Mouse (Mus musculus): Measurements from ENCODE around the gene Fhl2. TPM values are rescaled to one million over a fixed set of nuclear protein-coding genes. Genes with fewer than 3 reads are reported as not detected.

Gene Fhl2
- polyA plus RNA-seq, 1 experiment from 2014 or later = 26.0 TPM

GRCm38 (mm10) chr1:43090418-43090817 lies 106.4 kb downstream of the Fhl2 start:
- Histone ChIP-seq H3K9me3 (no peaks in the 10 kb centered on the region), H3K4me1 (replicated peaks) (peaks cover 27% of the 10 kb centered on the region), H3K4me2 (no peak overlapping the region), H3K36me3 (no peaks in the 10 kb centered on the region), H3K27ac (replicated peaks) (no peak overlapping the region), H3K9ac (no peak overlapping the region), H3K4me3 (no peak overlapping the region), H3K27me3 (no peaks in the 10 kb centered on the region)
- ATAC-seq (ENCODE audit: low FRiP score, low read depth) = no peak
- WGBS = 68% methylated on average over 1 of the region's 1 CpGs

GRCm38 (mm10) chr1:43082946-43083345 lies 113.8 kb downstream of the Fhl2 start:
- Histone ChIP-seq H3K27me3 (no peaks in the 10 kb centered on the region), H3K4me3 (no peak overlapping the region), H3K27ac (replicated peaks) (no peak overlapping the region), H3K36me3 (0 out of 2 replicates have a peak, but pooled peaks cover 3% of the 10 kb centered on the region), H3K9me3 (no peaks in the 10 kb centered on the region), H3K4me2 (no peak overlapping the region), H3K4me1 (replicated peaks) (no peaks in the 10 kb centered on the region), H3K9ac (no peak overlapping the region)
- no peak for ATAC-seq (ENCODE audit: low FRiP score, low read depth)
- 89% methylated on average over 5 of the region's 5 CpGs for WGBS

- no peaks in the 10 kb centered on the region for H3K27me3 ChIP-seq
- no peaks in the 10 kb centered on the region for H3K9me3 ChIP-seq
- no peak overlapping the region for H3K27ac ChIP-seq (replicated peaks)
- H3K4me1 ChIP-seq (replicated peaks) = no peaks in the 10 kb centered on the region
- peaks cover 27% of the 10 kb centered on the region for H3K36me3 ChIP-seq
- H3K9ac ChIP-seq = no peak overlapping the region
- no peak overlapping the region for H3K4me3 ChIP-seq
- ATAC-seq (ENCODE audit: low FRiP score, low read depth) = no peak
- WGBS = 84% methylated on average over 2 of the region's 2 CpGs
- H3K4me2 ChIP-seq = no peak overlapping the region
Observed at GRCm38 (mm10) chr1:43078124-43078523, 118.7 kb downstream of the Fhl2 start.

- 86% methylated on average over 2 of the region's 2 CpGs for WGBS
- 0 out of 2 replicates have a peak, but pooled peaks have one; percentile 43 for ATAC-seq (ENCODE audit: low FRiP score, low read depth)
- Histone ChIP-seq H3K4me1 (replicated peaks) (no peaks in the 10 kb centered on the region), H3K9me3 (no peaks in the 10 kb centered on the region), H3K27me3 (no peaks in the 10 kb centered on the region), H3K27ac (replicated peaks) (no peak overlapping the region), H3K4me2 (no peak overlapping the region), H3K9ac (no peak overlapping the region), H3K4me3 (no peak overlapping the region), H3K36me3 (peaks cover 34% of the 10 kb centered on the region)
Observed at GRCm38 (mm10) chr1:43074791-43075190, 122.0 kb downstream of the Fhl2 start.

Other genes starting within 250 kb of the Fhl2 start
- 12.4 and 12.8 TPM in 2 replicates for gene Gpr45, start 244.1 kb downstream of the Fhl2 start, polyA plus RNA-seq (2015; fragmentation: Nextera tagmentation; extraction: Ambion mirVana)
- gene Tgfbrap1, start 98.3 kb downstream of the Fhl2 start, polyA plus RNA-seq (2015; fragmentation: Nextera tagmentation; extraction: Ambion mirVana) = 15.1 and 16.4 TPM in 2 replicates
- gene AI597479, start 98.3 kb downstream of the Fhl2 start, polyA plus RNA-seq (2015; fragmentation: Nextera tagmentation; extraction: Ambion mirVana) = 41.1 and 42.5 TPM in 2 replicates
- gene Nck2, start 247.6 kb upstream of the Fhl2 start, polyA plus RNA-seq (2015; fragmentation: Nextera tagmentation; extraction: Ambion mirVana) = 34.1 and 38.0 TPM in 2 replicates